Mouse (Mus musculus) gastrocnemius, adult 2 months (tissue): ENCODE data around the gene Dand5. TPM values are rescaled to one million over a fixed set of nuclear protein-coding genes. Genes with fewer than 3 reads are reported as not detected.
"Not testable (repeated sequence)": the region's sequence is repeated elsewhere in the genome, so short reads cannot be mapped to it uniquely, and the experiment has no call there.

Experiments used
- DNase-seq: peaks from one replicate; pipeline ENCODE4 v3.0.0; 2022
- H3K27ac ChIP-seq: fragments of 200-600 bp; 2 replicates; pipeline ENCODE4 v1.8.1; 2022; ENCODE audit warnings: mild to moderate bottlenecking
- H3K4me3 ChIP-seq: fragments of 200-600 bp; 2 replicates; pipeline ENCODE4 v1.8.1; 2022; ENCODE audit warnings: mild to moderate bottlenecking, moderate library complexity
- CTCF ChIP-seq: fragments of 200-600 bp; IDR thresholded peaks from 2 replicates; pipeline ENCODE4 v1.8.1; 2022; ENCODE audit warnings: antibody characterized with exemption, mild to moderate bottlenecking, moderate library complexity
- intact Hi-C: fragments of 180-260 bp; cut with DNase I; formaldehyde crosslinking; loops from one replicate; pipeline ENCODE4 v1.15.1; 2025
- total RNA-seq, 2 experiments: library from RNA; stranded (reverse); gene quantifications; 2 replicates each; pipeline ENCODE4 v1.2.3; 2021

Gene Dand5
- total RNA-seq, 2 experiments from 2014 or later = 10.2 to 14.3 TPM

GRCm38 (mm10) chr8:84832034-84832717 lies 9.6 kb upstream of the Dand5 start:
- intact Hi-C loops = no loop called here
- peak overlapping the region; percentile 85 for H3K4me3 ChIP-seq
- peak overlapping the region; percentile 94 for H3K27ac ChIP-seq
- TF ChIP-seq CTCF = no peak
- peak; percentile 91 for DNase-seq

- peak within 1 kb of the TSS; percentile 94 for H3K27ac ChIP-seq
- peak; percentile 74 for DNase-seq
- peak; percentile 47 for TF ChIP-seq CTCF
- intact Hi-C loops = no loop called here
- peak within 1 kb of the TSS; percentile 85 for H3K4me3 ChIP-seq
Measured at GRCm38 (mm10) chr8:84831490-84831889, 8.9 kb upstream of the Dand5 start, which contains the start of gene Gadd45gip1. Gadd45gip1 (plus strand) TSS chr8:84831522.

DNA sequence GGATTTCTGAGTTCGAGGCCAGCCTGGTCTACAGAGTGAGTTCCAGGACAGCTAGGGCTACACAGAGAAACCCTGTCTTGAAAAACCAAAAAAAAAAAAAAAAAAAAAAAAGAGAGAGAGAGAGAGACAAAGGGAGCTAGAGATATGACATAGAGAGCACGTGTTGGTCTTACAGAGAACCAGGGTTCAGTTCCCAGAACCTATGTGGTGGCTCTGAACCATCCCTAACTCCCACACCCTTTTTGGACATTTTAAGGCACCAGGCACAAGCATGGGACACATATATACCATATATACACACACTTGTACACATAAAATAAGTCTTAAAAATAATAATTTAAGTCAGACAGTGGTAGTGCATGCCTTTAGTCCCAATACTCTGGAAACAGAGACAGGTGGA lies 3.9 kb upstream of the Dand5 start:
- intact Hi-C loops, H3K4me3 ChIP-seq: not testable (repeated sequence)

DNA sequence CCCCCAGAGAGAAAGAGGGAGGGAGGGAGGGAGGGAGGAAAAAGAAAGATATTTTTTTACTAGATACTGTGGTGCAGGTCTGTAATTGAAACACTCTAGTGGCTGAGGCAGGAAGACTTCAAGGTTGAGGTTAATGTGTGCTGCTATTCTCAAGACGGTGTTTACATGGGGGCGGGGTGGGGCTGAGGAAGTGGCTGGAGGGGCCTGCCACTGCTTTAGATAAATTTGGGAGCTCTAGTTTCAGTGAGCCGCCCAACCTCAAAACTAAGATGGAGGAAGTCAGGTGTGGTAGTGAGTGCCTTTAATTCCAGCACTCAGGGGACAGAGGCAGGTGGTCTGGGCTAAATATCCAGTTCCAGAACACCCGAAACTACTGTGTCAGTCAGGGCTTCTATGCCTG lies 3.0 kb upstream of the Dand5 start:
- H3K27ac ChIP-seq = no peak overlapping the region
- no peak overlapping the region for H3K4me3 ChIP-seq
- no peak for DNase-seq
- intact Hi-C loops = no loop called here
- TF ChIP-seq CTCF = no peak

More for the DNA sequence above, 3.9 kb upstream of the Dand5 start:
- DNase-seq, H3K27ac ChIP-seq: not testable (repeated sequence)

- Histone ChIP-seq H3K27ac (no peak overlapping the region), H3K4me3 (no peak overlapping the region)
- intact Hi-C loops = no loop called here
- TF ChIP-seq CTCF = peak; percentile 81
- DNase-seq = peak; percentile 73
Measured at GRCm38 (mm10) chr8:84823653-84824052, 1.0 kb upstream of the Dand5 start.

DNA sequence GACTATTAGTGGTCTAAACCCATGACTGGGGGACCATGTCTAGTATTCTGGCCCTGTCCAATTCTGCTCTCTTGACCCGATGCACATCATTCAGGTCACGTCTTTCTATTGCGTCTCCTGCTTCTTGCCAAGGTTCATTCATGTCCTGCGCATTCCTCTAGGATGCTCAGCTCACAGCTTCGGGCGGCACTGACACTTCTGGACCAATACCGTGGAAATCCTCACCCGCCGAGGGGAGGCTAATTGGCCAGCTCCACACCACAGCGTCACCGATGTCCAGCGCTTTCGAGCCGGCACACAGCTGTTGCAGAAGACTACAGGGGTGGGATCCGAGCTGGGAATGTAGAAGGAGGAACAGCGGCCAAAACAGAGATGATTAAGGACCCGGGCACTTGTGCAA lies 6.5 kb downstream of the Dand5 start:
- Histone ChIP-seq H3K4me3 (no peak overlapping the region), H3K27ac (peak overlapping the region; percentile 96; the same call in 1 of the 2 replicates)
- no peak for TF ChIP-seq CTCF
- intact Hi-C loops = no loop called here
- DNase-seq = no peak

DNA sequence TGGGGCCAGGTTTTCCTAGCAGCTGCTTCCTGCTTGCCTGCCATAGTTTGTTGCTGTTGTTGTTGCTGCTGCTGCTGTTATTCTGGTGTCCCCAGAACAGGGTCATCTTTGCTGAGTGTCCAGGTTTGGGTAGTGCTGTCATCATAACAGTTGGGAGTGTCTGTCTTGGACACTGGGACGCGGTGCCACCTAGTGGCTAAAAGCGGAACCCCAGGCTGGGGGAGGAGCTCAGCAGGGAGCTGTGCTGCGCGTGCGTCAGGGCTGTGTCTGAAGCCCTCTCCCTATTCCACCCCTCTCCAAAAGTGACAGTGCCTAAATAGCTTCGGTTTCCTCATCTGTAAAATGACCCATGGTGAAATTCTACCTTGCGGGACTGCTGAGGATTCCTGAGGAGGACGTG lies 7.1 kb downstream of the Dand5 start:
- intact Hi-C loops = loop anchor here (2.0 kb wide), 1 partner anchor 177 kb away; no protein-coding TSS in a partner anchor
- peak; percentile 97 for DNase-seq
- Histone ChIP-seq H3K4me3 (peak overlapping the region; percentile 65), H3K27ac (peak overlapping the region; percentile 96)
- no peak for TF ChIP-seq CTCF

- Histone ChIP-seq H3K4me3 (peak overlapping the region; percentile 65), H3K27ac (peak overlapping the region; percentile 96)
- DNase-seq = peak; percentile 71
- intact Hi-C loops = loop anchor here (2.0 to 5.0 kb wide), 2 partner anchors 176 to 222 kb away; no protein-coding TSS in a partner anchor
- TF ChIP-seq CTCF = no peak
Measured at GRCm38 (mm10) chr8:84814555-84815441, 7.8 kb downstream of the Dand5 start.

DNA sequence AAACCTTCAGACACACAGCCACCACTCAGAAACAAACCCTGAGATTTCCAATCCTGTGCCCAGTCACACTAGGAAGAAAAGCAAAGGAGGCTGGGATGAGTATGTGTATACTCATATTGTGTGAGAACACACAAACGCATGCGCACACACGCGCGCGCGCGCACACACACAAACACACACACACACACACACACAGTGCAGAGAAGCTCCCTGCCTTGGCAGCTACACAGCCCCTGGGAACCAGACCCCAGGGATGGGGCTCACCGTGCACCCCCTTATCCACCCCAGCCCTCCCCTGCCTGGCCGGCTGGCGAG lies 8.4 kb downstream of the Dand5 start:
- DNase-seq = no peak
- TF ChIP-seq CTCF = no peak
- intact Hi-C loops = loop anchor here (2.0 to 5.0 kb wide), 2 partner anchors 175 to 222 kb away; no protein-coding TSS in a partner anchor
- peak overlapping the region; percentile 65 for H3K4me3 ChIP-seq
- H3K27ac ChIP-seq = peak overlapping the region; percentile 96

GRCm38 (mm10) chr8:84813830-84814229 lies 8.8 kb downstream of the Dand5 start:
- no peak overlapping the region for H3K4me3 ChIP-seq
- peak overlapping the region; percentile 96 for H3K27ac ChIP-seq
- intact Hi-C loops = loop anchor here (2.0 to 5.0 kb wide), 4 partner anchors 75 to 222 kb away; no protein-coding TSS in a partner anchor
- no peak for DNase-seq
- TF ChIP-seq CTCF = no peak

- intact Hi-C loops = loop anchor here (2.0 to 5.0 kb wide), 3 partner anchors 74 to 221 kb away; no protein-coding TSS in a partner anchor
- TF ChIP-seq CTCF = peak; percentile 86
- peak; percentile 83 for DNase-seq
- Histone ChIP-seq H3K27ac (peak overlapping the region; percentile 53), H3K4me3 (no peak overlapping the region)
Measured at GRCm38 (mm10) chr8:84813059-84813458, 9.6 kb downstream of the Dand5 start.

GRCm38 (mm10) chr8:84811303-84811702 lies 11.3 kb downstream of the Dand5 start:
- DNase-seq = no peak

DNA sequence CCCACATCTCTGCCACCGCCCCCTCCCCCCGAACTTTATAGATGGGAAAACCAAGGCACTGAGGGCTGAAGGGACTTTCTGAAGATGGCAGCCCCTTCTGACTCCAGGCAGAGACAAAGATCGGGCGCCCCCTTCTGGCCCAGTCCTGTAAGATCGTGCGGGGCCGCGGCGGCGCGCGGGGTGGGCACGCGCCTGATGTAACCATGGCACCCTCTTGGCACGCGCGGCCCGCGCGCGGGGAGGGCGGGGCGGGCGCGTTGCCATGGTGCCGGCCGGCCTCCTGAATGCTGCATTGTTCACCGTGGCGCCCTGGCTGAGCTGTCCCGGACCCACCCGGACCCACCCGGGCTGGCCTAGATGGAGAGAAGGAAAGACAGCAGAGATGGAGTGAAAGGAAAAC lies 11.7 kb downstream of the Dand5 start:
- DNase-seq = peak; percentile 94
- H3K4me3 ChIP-seq = peak overlapping the region; percentile 63
- intact Hi-C loops = loop anchor here (5.0 kb wide), 1 partner anchor 219 kb away; no protein-coding TSS in a partner anchor
- H3K27ac ChIP-seq = peak overlapping the region; percentile 64
- peak; percentile 88 for TF ChIP-seq CTCF

More at GRCm38 (mm10) chr8:84811303-84811702, 11.3 kb downstream of the Dand5 start:
- Histone ChIP-seq H3K27ac (peak overlapping the region; percentile 64), H3K4me3 (peak overlapping the region; percentile 63)
- intact Hi-C loops = loop anchor here (5.0 kb wide), 1 partner anchor 219 kb away; no protein-coding TSS in a partner anchor
- TF ChIP-seq CTCF = no peak
